Mouse (Mus musculus) hindbrain, embryonic 13.5 days (tissue): ENCODE results near the gene Dapl1. TPM values are rescaled to one million over a fixed set of nuclear protein-coding genes. Genes with fewer than 3 reads are reported as not detected.

Experiments used
- ATAC-seq: fragments of 200-750 bp; cut with Nextera tagmentation; 2 replicates; pipeline ENCODE4 v1.8.0; 2017; ENCODE audit warnings: moderate TSS enrichment; ENCODE audit not compliant: low FRiP score
- H3K27ac ChIP-seq: fragments of 300-500 bp; sonication (generic); 2 replicates; pipeline ENCODE4 v1.5.1; 2015; ENCODE audit warnings: inconsistent platforms, mild to moderate bottlenecking, moderate library complexity
- H3K27me3 ChIP-seq: fragments of 300-500 bp; sonication (generic); 2 replicates; pipeline ENCODE4 v1.6.1; 2015; ENCODE audit warnings: mild to moderate bottlenecking, inconsistent platforms
- H3K36me3 ChIP-seq: fragments of 300-500 bp; sonication (generic); 2 replicates; pipeline ENCODE4 v1.6.1; 2015; ENCODE audit warnings: mild to moderate bottlenecking, inconsistent platforms
- H3K4me1 ChIP-seq: fragments of 300-500 bp; sonication (generic); replicated peaks from 2 replicates; pipeline ENCODE4 v1.6.1; 2015; ENCODE audit warnings: inconsistent platforms
- H3K4me2 ChIP-seq: fragments of 300-500 bp; sonication (generic); 2 replicates; pipeline ENCODE4 v1.6.1; 2015; ENCODE audit warnings: inconsistent platforms, mild to moderate bottlenecking, moderate library complexity
- H3K4me3 ChIP-seq: fragments of 300-500 bp; sonication (generic); 2 replicates; pipeline ENCODE4 v1.5.1; 2015; ENCODE audit warnings: mild to moderate bottlenecking, inconsistent platforms
- H3K9ac ChIP-seq: fragments of 300-500 bp; sonication (generic); 2 replicates; pipeline ENCODE4 v1.6.1; 2015; ENCODE audit warnings: mild to moderate bottlenecking, inconsistent platforms
- H3K9me3 ChIP-seq: fragments of 300-500 bp; sonication (generic); 2 replicates; pipeline ENCODE4 v1.6.1; 2016; ENCODE audit warnings: inconsistent platforms
- WGBS: fragments of 180-500 bp; shearing (Covaris S2); methylation state at CpG from one replicate; pipeline ENCODE4 v1.1.7; 2015; 5-methylcytosine and 5-hydroxymethylcytosine counted together
- polyA plus RNA-seq: library from polyadenylated mRNA; unstranded; fragments of >200 nt; fragmentation: Nextera tagmentation; extraction: Ambion mirVana; gene quantifications from 2 replicates; pipeline ENCODE4 v1.2.1, GENCODE M21; 2015

The Dapl1 gene
- polyA plus RNA-seq, 1 experiment from 2014 or later = not detected

- 92% methylated on average over 6 of the region's 6 CpGs for WGBS
Observed at GRCm38 (mm10) chr2:59462086-59462485, 22.4 kb upstream of the Dapl1 start.

GRCm38 (mm10) chr2:59463428-59464182 is 20.8 kb upstream of the Dapl1 start:
- peak; percentile 57; the same call in 1 of the 2 replicates for ATAC-seq
- Histone ChIP-seq H3K27ac (no peak overlapping the region), H3K4me2 (no peak overlapping the region), H3K4me1 (0 out of 2 replicates have a peak, but pooled peaks cover 3% of the 10 kb centered on the region), H3K9ac (no peak overlapping the region), H3K27me3 (no peaks in the 10 kb centered on the region), H3K9me3 (no peaks in the 10 kb centered on the region; the same call in 1 of the 2 replicates), H3K4me3 (no peak overlapping the region), H3K36me3 (no peaks in the 10 kb centered on the region)
- WGBS = 62% methylated on average over 12 of the region's 12 CpGs

More at GRCm38 (mm10) chr2:59462086-59462485, 22.4 kb upstream of the Dapl1 start:
- no peak for ATAC-seq
- Histone ChIP-seq H3K4me1 (0 out of 2 replicates have a peak, but pooled peaks cover 2% of the 10 kb centered on the region), H3K9me3 (peaks cover 2% of the 10 kb centered on the region; the same call in 1 of the 2 replicates), H3K27me3 (no peaks in the 10 kb centered on the region), H3K9ac (no peak overlapping the region), H3K27ac (no peak overlapping the region), H3K4me3 (no peak overlapping the region), H3K4me2 (no peak overlapping the region), H3K36me3 (no peaks in the 10 kb centered on the region)

- Histone ChIP-seq H3K36me3 (no peaks in the 10 kb centered on the region), H3K4me2 (no peak overlapping the region), H3K9ac (no peak overlapping the region), H3K27me3 (no peaks in the 10 kb centered on the region), H3K27ac (no peak overlapping the region), H3K9me3 (no peaks in the 10 kb centered on the region), H3K4me3 (no peak overlapping the region), H3K4me1 (peaks cover 5% of the 10 kb centered on the region; the same call in 1 of the 2 replicates)
- 36% methylated on average over 5 of the region's 5 CpGs for WGBS
- ATAC-seq = no peak
Observed at GRCm38 (mm10) chr2:59465671-59466070, 18.8 kb upstream of the Dapl1 start.

- H3K4me3 ChIP-seq = no peak overlapping the region
- H3K9ac ChIP-seq = no peak overlapping the region
- peaks cover 12% of the 10 kb centered on the region; the same call in 1 of the 2 replicates for H3K4me1 ChIP-seq
- H3K36me3 ChIP-seq = no peaks in the 10 kb centered on the region
- no peaks in the 10 kb centered on the region for H3K27me3 ChIP-seq
- H3K27ac ChIP-seq = no peak overlapping the region
- no peak overlapping the region for H3K4me2 ChIP-seq
- WGBS = 86% methylated on average over 5 of the region's 5 CpGs
- ATAC-seq = no peak
- no peaks in the 10 kb centered on the region for H3K9me3 ChIP-seq
Observed at GRCm38 (mm10) chr2:59466358-59466757, 18.1 kb upstream of the Dapl1 start.

- peaks cover 14% of the 10 kb centered on the region; the same call in 1 of the 2 replicates for H3K4me1 ChIP-seq
- H3K4me3 ChIP-seq = no peak overlapping the region
- no peak overlapping the region for H3K9ac ChIP-seq
- 57% methylated on average over 4 of the region's 4 CpGs for WGBS
- no peak overlapping the region for H3K4me2 ChIP-seq
- no peaks in the 10 kb centered on the region for H3K9me3 ChIP-seq
- no peaks in the 10 kb centered on the region for H3K27me3 ChIP-seq
- no peaks in the 10 kb centered on the region for H3K36me3 ChIP-seq
- H3K27ac ChIP-seq = no peak overlapping the region
- ATAC-seq = no peak
Observed at GRCm38 (mm10) chr2:59467085-59467484, 17.4 kb upstream of the Dapl1 start.

GRCm38 (mm10) chr2:59467976-59468375 is 16.5 kb upstream of the Dapl1 start:
- H3K36me3 ChIP-seq = no peaks in the 10 kb centered on the region
- 92% methylated on average over 6 of the region's 6 CpGs for WGBS

GRCm38 (mm10) chr2:59469590-59470245 is 14.7 kb upstream of the Dapl1 start:
- 61% methylated on average over 8 of the region's 8 CpGs for WGBS
- no peak for ATAC-seq
- 0 out of 2 replicates have a peak overlapping the region, but pooled peaks have one; percentile 42 for H3K27ac ChIP-seq

More at GRCm38 (mm10) chr2:59467976-59468375, 16.5 kb upstream of the Dapl1 start:
- Histone ChIP-seq H3K4me1 (peaks cover 14% of the 10 kb centered on the region; the same call in 1 of the 2 replicates), H3K4me2 (no peak overlapping the region), H3K9me3 (no peaks in the 10 kb centered on the region), H3K27ac (no peak overlapping the region), H3K4me3 (no peak overlapping the region), H3K27me3 (no peaks in the 10 kb centered on the region), H3K9ac (no peak overlapping the region)
- no peak for ATAC-seq

GRCm38 (mm10) chr2:59470326-59471031 is 14.0 kb upstream of the Dapl1 start:
- Histone ChIP-seq H3K9me3 (no peaks in the 10 kb centered on the region), H3K4me2 (no peak overlapping the region), H3K36me3 (no peaks in the 10 kb centered on the region), H3K9ac (no peak overlapping the region), H3K27me3 (no peaks in the 10 kb centered on the region), H3K4me1 (peaks cover 14% of the 10 kb centered on the region), H3K4me3 (no peak overlapping the region), H3K27ac (peak overlapping the region; percentile 42)
- no peak for ATAC-seq
- 66% methylated on average over 11 of the region's 11 CpGs for WGBS

More at GRCm38 (mm10) chr2:59469590-59470245, 14.7 kb upstream of the Dapl1 start:
- Histone ChIP-seq H3K4me2 (no peak overlapping the region), H3K9me3 (no peaks in the 10 kb centered on the region), H3K9ac (no peak overlapping the region), H3K4me3 (no peak overlapping the region), H3K4me1 (peaks cover 14% of the 10 kb centered on the region), H3K36me3 (no peaks in the 10 kb centered on the region), H3K27me3 (no peaks in the 10 kb centered on the region)

- no peak for ATAC-seq
- Histone ChIP-seq H3K9me3 (no peaks in the 10 kb centered on the region), H3K4me1 (peaks cover 14% of the 10 kb centered on the region), H3K36me3 (no peaks in the 10 kb centered on the region), H3K27ac (peak overlapping the region; percentile 40), H3K9ac (no peak overlapping the region), H3K27me3 (no peaks in the 10 kb centered on the region), H3K4me2 (no peak overlapping the region), H3K4me3 (no peak overlapping the region)
- 58% methylated on average over 15 of the region's 15 CpGs for WGBS
Observed at GRCm38 (mm10) chr2:59471051-59471948, 13.2 kb upstream of the Dapl1 start.

- no peak overlapping the region for H3K4me2 ChIP-seq
- no peak overlapping the region for H3K9ac ChIP-seq
- H3K36me3 ChIP-seq = no peaks in the 10 kb centered on the region
- no peak overlapping the region for H3K4me3 ChIP-seq
- H3K27me3 ChIP-seq = no peaks in the 10 kb centered on the region
- peaks cover 11% of the 10 kb centered on the region for H3K4me1 ChIP-seq
- 88% methylated on average over 4 of the region's 4 CpGs for WGBS
- no peak for ATAC-seq
- no peaks in the 10 kb centered on the region for H3K9me3 ChIP-seq
- H3K27ac ChIP-seq = no peak overlapping the region
Observed at GRCm38 (mm10) chr2:59474336-59474735, 10.1 kb upstream of the Dapl1 start.

- WGBS = 81% methylated on average over 2 of the region's 2 CpGs
- no peaks in the 10 kb centered on the region for H3K9me3 ChIP-seq
- no peak overlapping the region for H3K4me3 ChIP-seq
- H3K36me3 ChIP-seq = no peaks in the 10 kb centered on the region
- no peak overlapping the region for H3K9ac ChIP-seq
- no peak for ATAC-seq
- H3K4me2 ChIP-seq = no peak overlapping the region
- peaks cover 18% of the 10 kb centered on the region for H3K4me1 ChIP-seq
- H3K27ac ChIP-seq = no peak overlapping the region
- 0 out of 2 replicates have a peak, but pooled peaks cover 3% of the 10 kb centered on the region for H3K27me3 ChIP-seq
Observed at GRCm38 (mm10) chr2:59485080-59485479, 627 bp downstream of the Dapl1 start.
